Comparison of ENCODE assay signal across 17 mouse cellular contexts in the genomic region with DNA sequence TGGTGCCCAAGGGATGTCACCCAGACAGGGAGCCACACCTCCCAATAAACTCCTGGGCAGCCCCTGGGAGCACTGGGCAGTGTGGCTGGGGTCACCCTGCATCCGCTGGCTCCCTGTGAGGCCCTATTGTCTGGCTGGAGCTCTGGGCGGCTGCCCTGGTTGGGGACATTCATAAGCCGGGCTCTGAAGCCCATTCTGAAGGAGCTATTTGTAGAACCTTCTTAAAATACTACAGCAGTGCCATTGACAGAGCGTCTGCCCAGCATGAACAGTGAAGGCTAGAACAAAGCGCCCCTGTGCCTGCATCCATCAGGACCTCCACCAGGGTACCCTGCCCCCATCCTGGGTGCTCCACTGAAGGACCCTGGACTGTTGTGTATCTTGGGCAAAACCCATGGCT.
DNase-seq lines count a peak whose midpoint lies in the region; ATAC-seq and TF ChIP-seq lines count a peak whose summit lies in the region.
"Had no signal": no experiment of that assay in that cellular context is flagged by ENCODE, and none has a peak within 500 bp of the region (broad histone marks: within the 10 kb centered on the region; RNA-seq: fewer than 3 reads in every experiment).

No protein-coding gene starts in this region.

- ATAC-seq in heart, embryonic 11.5 days (replicated peaks; ENCODE audit: insufficient number of reproducible peaks, low FRiP score, low TSS enrichment) = no peak
- ATAC-seq in heart, postnatal 0 days (ENCODE audit: insufficient read depth, low read depth) = peak; percentile 34; the same call in 1 of the 2 replicates
- ATAC-seq: intestine, embryonic 16.5 days; lung, postnatal 0 days; Patski had no signal

- no peak overlapping the region for H3K4me3 ChIP-seq in heart, embryonic 10.5 days
- H3K4me3 ChIP-seq in heart, embryonic 11.5 days (ENCODE audit: low read depth, low read length) = no peak overlapping the region
- H3K4me3 ChIP-seq in heart, postnatal 0 days (ENCODE audit: low read depth, low read length) = no peak overlapping the region

- 26% methylated on average over 5 of the region's 5 CpGs for WGBS in heart, embryonic 10.5 days
- WGBS in heart, embryonic 11.5 days (ENCODE audit: insufficient replicate concordance) = 31% methylated on average over 5 of the region's 5 CpGs
- WGBS in heart, postnatal 0 days = 31% methylated on average over 5 of the region's 5 CpGs

- peak overlapping the region; percentile 17; the same call in 1 of the 2 replicates for H3K4me2 ChIP-seq in heart, embryonic 11.5 days
- H3K4me2 ChIP-seq in heart, postnatal 0 days (ENCODE audit: low read depth, low read length) = no peak overlapping the region; the same call in 1 of the 2 replicates
- H3K4me2 ChIP-seq: liver, embryonic 11.5 days; midbrain, embryonic 11.5 days had no signal

- no peak for DNase-seq in heart, embryonic 10.5 days (ENCODE audit: low spot score)
- DNase-seq in heart, postnatal 36 days = no peak
- peak; percentile 47 to 54 for DNase-seq in left cerebral cortex, postnatal 14 days (ENCODE audit: low spot score in 2 of 2)
- DNase-seq in left cerebral cortex, postnatal 36 days (ENCODE audit: low spot score in 2 of 2) = no peak
- no peak for DNase-seq in heart, postnatal 0 days (ENCODE audit: low spot score)
- no peak for DNase-seq in ovary, postnatal 36 days (ENCODE audit: low spot score)
- no peak for DNase-seq in thymus, postnatal 10 days (ENCODE audit: low spot score in 2 of 2)
- DNase-seq: cerebellum, adult 9-11 months; kidney, postnatal 25 days; thymus, postnatal 14 days had no signal

- intact Hi-C loops in heart, postnatal 36 days (cut with DNase I) = no loop called here
- intact Hi-C loops in left cerebral cortex, postnatal 14 days (cut with DNase I) = no loop called here
- intact Hi-C loops in left cerebral cortex, postnatal 36 days (cut with DNase I) = no loop called here

- no peak for TF ChIP-seq CTCF in heart, postnatal 0 days (IDR thresholded peaks at IDR 0.05; ENCODE audit: low read depth)

- no peak for TF ChIP-seq EP300 in heart, postnatal 0 days (IDR thresholded peaks at IDR 0.05; ENCODE audit: low read depth)

- H3K9ac ChIP-seq in heart, embryonic 11.5 days (ENCODE audit: low read depth, low read length) = no peak overlapping the region
- no peak overlapping the region for H3K9ac ChIP-seq in heart, postnatal 0 days (replicated peaks; ENCODE audit: low read depth, low read length)

- no peaks in the 10 kb centered on the region for H3K36me3 ChIP-seq in heart, embryonic 10.5 days
- no peaks in the 10 kb centered on the region for H3K36me3 ChIP-seq in heart, embryonic 11.5 days (ENCODE audit: control insufficient read depth, insufficient read depth, low read length)
- H3K36me3 ChIP-seq in heart, postnatal 0 days (replicated peaks; ENCODE audit: control insufficient read depth, insufficient read depth, low read length) = no peaks in the 10 kb centered on the region

- H3K27me3 ChIP-seq in heart, embryonic 10.5 days (ENCODE audit: insufficient read depth, poor library complexity, severe bottlenecking) = peaks cover 19% of the 10 kb centered on the region
- H3K27me3 ChIP-seq in heart, embryonic 11.5 days (ENCODE audit: control insufficient read depth, insufficient read depth, low read length) = peaks cover 5% of the 10 kb centered on the region; the same call in 1 of the 2 replicates
- 0 out of 2 replicates have a peak, but pooled peaks cover 5% of the 10 kb centered on the region for H3K27me3 ChIP-seq in heart, postnatal 0 days (ENCODE audit: control insufficient read depth, insufficient read depth, low read length)
- H3K27me3 ChIP-seq: CH12.LX, Patski had no signal

- no peaks in the 10 kb centered on the region for H3K9me3 ChIP-seq in heart, embryonic 10.5 days
- H3K9me3 ChIP-seq in heart, embryonic 11.5 days (replicated peaks; ENCODE audit: control insufficient read depth, low read length) = no peaks in the 10 kb centered on the region
- no peaks in the 10 kb centered on the region for H3K9me3 ChIP-seq in heart, postnatal 0 days (replicated peaks; ENCODE audit: control insufficient read depth, low read length)

- peaks cover 38% of the 10 kb centered on the region for H3K4me1 ChIP-seq in heart, embryonic 10.5 days
- peaks cover 18% of the 10 kb centered on the region for H3K4me1 ChIP-seq in heart, embryonic 11.5 days (ENCODE audit: control insufficient read depth, insufficient read depth, low read length)
- H3K4me1 ChIP-seq in heart, postnatal 0 days (ENCODE audit: control insufficient read depth, insufficient read depth) = peaks cover 27% of the 10 kb centered on the region

- H3K27ac ChIP-seq in heart, embryonic 10.5 days = peak overlapping the region; percentile 73
- no peak overlapping the region for H3K27ac ChIP-seq in heart, embryonic 11.5 days (ENCODE audit: low read depth, low read length)
- H3K27ac ChIP-seq in heart, postnatal 0 days (ENCODE audit: low read depth) = no peak overlapping the region

Comparison
In these comparisons a context has a peak if more than half of its experiments do, and no peak if none do; other contexts are left out.
1. DNase-seq: peak in left cerebral cortex, postnatal 14 days (2 of 2); none in heart, embryonic 10.5 days (single experiment), heart, postnatal 36 days (0 of 2), left cerebral cortex, postnatal 36 days (0 of 2), heart, postnatal 0 days (single experiment), ovary, postnatal 36 days (single experiment) and thymus, postnatal 10 days (0 of 2).